Mouse (Mus musculus): ENCODE results near the gene Nexn.

Nexn gene

GRCm38 (mm10) chr3:152278431-152278830, 12.3 kb upstream of the Nexn start:
- no peak for DNase-seq (ENCODE audit: low read depth, low spot score)

- no peak for DNase-seq (ENCODE audit: low read depth, low spot score)
Observed at GRCm38 (mm10) chr3:152277912-152278311, 11.8 kb upstream of the Nexn start.

- DNase-seq (ENCODE audit: low read depth, low spot score): no peak
Observed at GRCm38 (mm10) chr3:152276935-152277334, 10.8 kb upstream of the Nexn start.

GRCm38 (mm10) chr3:152275008-152275407, 8.9 kb upstream of the Nexn start:
- DNase-seq (ENCODE audit: low read depth, low spot score): no peak

- DNase-seq (ENCODE audit: low read depth, low spot score): no peak
Observed at GRCm38 (mm10) chr3:152272974-152273685, 7.0 kb upstream of the Nexn start.

- DNase-seq (ENCODE audit: low read depth, low spot score): no peak
Observed at GRCm38 (mm10) chr3:152271876-152272275, 5.7 kb upstream of the Nexn start.

- no peak for DNase-seq (ENCODE audit: low read depth, low spot score)
Observed at GRCm38 (mm10) chr3:152271071-152271710, 5.0 kb upstream of the Nexn start.

- no peak for DNase-seq (ENCODE audit: low read depth, low spot score)
Observed at GRCm38 (mm10) chr3:152268099-152268498, 1.9 kb upstream of the Nexn start.

- DNase-seq (ENCODE audit: low read depth, low spot score): peak; percentile 45
Observed at GRCm38 (mm10) chr3:152265351-152266035, 657 bp downstream of the Nexn start.

- no peak for DNase-seq (ENCODE audit: low read depth, low spot score)
Observed at GRCm38 (mm10) chr3:152264830-152265229, 1.3 kb downstream of the Nexn start.

GRCm38 (mm10) chr3:152264374-152264773, 1.8 kb downstream of the Nexn start:
- no peak for DNase-seq (ENCODE audit: low read depth, low spot score)

GRCm38 (mm10) chr3:152261948-152262347, 4.2 kb downstream of the Nexn start:
- no peak for DNase-seq (ENCODE audit: low read depth, low spot score)

GRCm38 (mm10) chr3:152261436-152261835, 4.7 kb downstream of the Nexn start:
- no peak for DNase-seq (ENCODE audit: low read depth, low spot score)

- DNase-seq (ENCODE audit: low read depth, low spot score): no peak
Observed at GRCm38 (mm10) chr3:152260362-152260761, 5.8 kb downstream of the Nexn start.

GRCm38 (mm10) chr3:152259409-152259808, 6.7 kb downstream of the Nexn start:
- DNase-seq (ENCODE audit: low read depth, low spot score): peak; percentile 83

- peak; percentile 23 for DNase-seq (ENCODE audit: low read depth, low spot score)
Observed at GRCm38 (mm10) chr3:152257528-152257927, 8.6 kb downstream of the Nexn start.

- DNase-seq (ENCODE audit: low read depth, low spot score): no peak
Observed at GRCm38 (mm10) chr3:152250487-152250886, 15.7 kb downstream of the Nexn start.

GRCm38 (mm10) chr3:152247708-152248107, 18.4 kb downstream of the Nexn start:
- no peak for DNase-seq (ENCODE audit: low read depth, low spot score)

- DNase-seq (ENCODE audit: low read depth, low spot score): peak; percentile 39
Observed at GRCm38 (mm10) chr3:152245273-152245910, 20.8 kb downstream of the Nexn start.

- DNase-seq (ENCODE audit: low read depth, low spot score): no peak
Observed at GRCm38 (mm10) chr3:152243304-152243703, 22.8 kb downstream of the Nexn start.

- DNase-seq (ENCODE audit: low read depth, low spot score): no peak
Observed at GRCm38 (mm10) chr3:152241098-152241497, 25.1 kb downstream of the Nexn start.

- no peak for DNase-seq (ENCODE audit: low read depth, low spot score)
Observed at GRCm38 (mm10) chr3:152239592-152239991, 26.6 kb downstream of the Nexn start.

All from brain, adult 2 months (tissue).